Mouse (Mus musculus) erythroblast, embryonic 14.5 days (primary cell): ENCODE measurements around the gene D930007J09Rik.

Experiments used
- GATA1 ChIP-seq: IDR thresholded peaks from 2 replicates; pipeline ENCODE4 v1.6.1; 2012; ENCODE audit warnings: low read length, inconsistent platforms, mixed read lengths
- TAL1 ChIP-seq: IDR thresholded peaks from 3 replicates; pipeline ENCODE4 v1.6.1; 2012; ENCODE audit warnings: low read length, inconsistent platforms, mixed read lengths

- TF ChIP-seq TAL1 (no peak), GATA1 (no peak)
These were observed 20.5 kb upstream of the D930007J09Rik start for GRCm38 (mm10) chr13:32823126-32823525.
